Mouse (Mus musculus): ENCODE data around the gene Gpc5.

GRCm38 (mm10) chr14:115106326-115106725 lies 14.3 kb downstream of the Gpc5 start:
- TF ChIP-seq POLR2A (IDR thresholded peaks at IDR 0.05; ENCODE audit: insufficient read depth, low read depth, low read length): no peak
- TF ChIP-seq CTCF (IDR thresholded peaks at IDR 0.05; ENCODE audit: insufficient read depth, low read depth, low read length): no peak

All from olfactory bulb, adult 2 months (tissue).